Mouse (Mus musculus) liver, adult 2 months (tissue): ENCODE measurements around the gene Sipa1l3.

ENCODE experiments used
- CTCF ChIP-seq: fragments of 200-500 bp; IDR thresholded peaks from 2 replicates; pipeline ENCODE4 v1.5.1; 2011; ENCODE audit warnings: low read depth, low read length, control low read depth
- POLR2A ChIP-seq: fragments of 200-500 bp; IDR thresholded peaks from 2 replicates; pipeline ENCODE4 v1.6.1; 2011; ENCODE audit warnings: low read length, control low read depth; ENCODE audit not compliant: insufficient read depth; ENCODE audit errors: extremely low read depth

DNA sequence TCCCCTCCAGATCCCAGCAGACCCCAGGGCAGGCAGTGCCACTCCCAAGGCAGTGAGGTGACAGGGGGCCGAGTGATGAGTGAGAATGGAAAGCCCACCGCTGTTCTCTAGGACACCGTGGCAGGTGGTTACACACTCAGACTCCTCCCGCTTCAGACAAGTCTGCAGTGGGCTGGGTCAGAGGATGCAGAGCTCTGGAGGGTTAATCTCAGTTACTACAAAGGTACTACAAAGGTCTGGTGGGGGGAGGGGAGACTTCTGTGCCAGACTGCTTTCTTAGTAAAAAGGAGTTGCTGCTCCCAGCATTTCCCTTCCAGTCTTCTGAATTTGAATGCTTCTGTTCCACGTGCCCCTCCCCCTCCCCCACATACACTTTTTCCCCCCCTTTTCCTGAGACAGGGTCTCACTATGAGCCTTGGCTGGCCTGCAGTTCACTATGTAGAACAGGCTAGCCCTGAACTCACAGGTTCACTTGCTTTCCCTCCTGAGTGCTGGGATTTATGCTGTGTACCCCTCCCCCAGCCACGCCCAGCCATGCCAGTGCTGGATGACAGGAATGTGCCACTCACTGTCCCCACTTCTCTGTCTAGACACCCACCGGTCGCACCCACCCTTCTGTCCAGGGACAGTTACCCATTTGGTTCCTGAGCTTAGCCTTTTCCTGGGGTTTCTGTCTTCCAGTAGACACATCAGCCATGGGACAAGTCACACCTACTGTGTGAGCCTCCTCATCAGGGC, 100.9 kb downstream of the Sipa1l3 start:
- TF ChIP-seq POLR2A (no peak), CTCF (no peak)
